In genomic region chr15:74059564-74059963, GRCm38 (mm10) we compare ENCODE assay signal across 14 mouse cellular contexts.
DNase-seq lines count a peak whose midpoint lies in the region; ATAC-seq lines count a peak whose summit lies in the region.
"Had no signal": no experiment of that assay in that cellular context is flagged by ENCODE, and none has a peak within 500 bp of the region (broad histone marks: within the 10 kb centered on the region; RNA-seq: fewer than 3 reads in every experiment).

No protein-coding gene starts in this region.

- ATAC-seq in cerebellum, adult (ENCODE audit: insufficient number of reproducible peaks, low FRiP score, low TSS enrichment) = peak; percentile 67; the same call in 1 of the 2 replicates
- ATAC-seq: CD4-positive, CD25-positive, alpha-beta regulatory T cell, adult 4 months; intestine, embryonic 15.5 days; midbrain, embryonic 15.5 days had no signal

- peak; percentile 14 for DNase-seq in adrenal gland, postnatal 25 days
- DNase-seq in adrenal gland, adult 8-10 months = no peak
- peak; percentile 24 to 41 for DNase-seq in layer of hippocampus, postnatal 14 days (ENCODE audit: low spot score in 2 of 2)
- no peak for DNase-seq in layer of hippocampus, adult 11-12 months (ENCODE audit: low spot score)
- peak; percentile 97 to 98 for DNase-seq in cerebellum, postnatal 10 days
- no peak for DNase-seq in heart, postnatal 14 days
- DNase-seq in heart, postnatal 4 days = no peak
- DNase-seq: gastrocnemius, postnatal 25 days; lung, postnatal 10 days; thymus, postnatal 14 days had no signal

- intact Hi-C loops in heart, postnatal 14 days (cut with DNase I) = no loop called here

Comparison
In these comparisons a context has a peak if more than half of its experiments do, and no peak if none do; other contexts are left out.
1. DNase-seq: peak in adrenal gland, postnatal 25 days (single experiment), layer of hippocampus, postnatal 14 days (2 of 2) and cerebellum, postnatal 10 days (2 of 2); none in adrenal gland, adult 8-10 months (single experiment), layer of hippocampus, adult 11-12 months (single experiment), heart, postnatal 14 days (0 of 2) and heart, postnatal 4 days (single experiment).